Mouse (Mus musculus) ES-E14 (cell line): ENCODE measurements around the gene Twist1. TPM values are rescaled to one million over a fixed set of nuclear protein-coding genes. Genes with fewer than 3 reads are reported as not detected.

Experiments used
- DNase-seq: peaks from one replicate; pipeline ENCODE4 v3.0.0-alpha.2; 2013; ENCODE audit warnings: low read depth, low spot score
- H3K27ac ChIP-seq: 2 replicates; pipeline ENCODE4 v1.5.1; 2012; ENCODE audit warnings: low read depth, mild to moderate bottlenecking, low read length, moderate library complexity, mixed read lengths; ENCODE audit not compliant: poor library complexity, insufficient read depth, severe bottlenecking
- H3K36me3 ChIP-seq: 2 replicates; pipeline ENCODE4 v1.6.1; 2012; ENCODE audit warnings: mild to moderate bottlenecking, low read length, moderate library complexity, mixed read lengths; ENCODE audit not compliant: control insufficient read depth, poor library complexity, insufficient read depth, severe bottlenecking
- H3K4me1 ChIP-seq, 2 experiments: fragments of 150-350 bp in 1 of 2; sonication (generic) in 1 of 2; 2 replicates each; pipeline ENCODE4 v1.6.1; 2012; ENCODE audit warnings: low read length in 2 of 2, mild to moderate bottlenecking in 1 of 2, mixed read lengths in 1 of 2; ENCODE audit not compliant: control insufficient read depth in 2 of 2, insufficient read depth in 2 of 2, poor library complexity in 1 of 2
- H3K4me3 ChIP-seq, 2 experiments: fragments of 150-350 bp in 1 of 2; sonication (generic) in 1 of 2; 2 replicates each; pipeline ENCODE4 v1.5.1; 2012; ENCODE audit warnings: low read length in 2 of 2, low read depth in 1 of 2, mild to moderate bottlenecking in 1 of 2, mixed read lengths in 1 of 2; ENCODE audit not compliant: insufficient read depth in 1 of 2, poor library complexity in 1 of 2, severe bottlenecking in 1 of 2
- H3K9ac ChIP-seq: 2 replicates; pipeline ENCODE4 v1.6.1; 2012; ENCODE audit warnings: low read depth, mild to moderate bottlenecking, low read length, mixed read lengths; ENCODE audit not compliant: poor library complexity, insufficient read depth, severe bottlenecking
- H3K9me3 ChIP-seq: fragments of 150-350 bp; sonication (generic); 2 replicates; pipeline ENCODE4 v1.6.1; 2012; ENCODE audit warnings: low read depth, mild to moderate bottlenecking, low read length; ENCODE audit not compliant: control insufficient read depth, insufficient read depth
- CHD2 ChIP-seq: IDR thresholded peaks from 2 replicates; pipeline ENCODE4 v1.6.1; 2014; ENCODE audit warnings: mild to moderate bottlenecking, low read depth, low read length, inconsistent platforms
- HCFC1 ChIP-seq: IDR thresholded peaks from 2 replicates; pipeline ENCODE4 v1.6.1; 2012; ENCODE audit warnings: low read length, inconsistent platforms, borderline replicate concordance; ENCODE audit not compliant: insufficient read depth
- MAFK ChIP-seq: IDR thresholded peaks from 2 replicates; pipeline ENCODE4 v1.6.1; 2014; ENCODE audit warnings: mild to moderate bottlenecking, low read depth, low read length, inconsistent platforms; ENCODE audit not compliant: insufficient read depth
- ZC3H11A ChIP-seq: IDR thresholded peaks from 2 replicates; pipeline ENCODE4 v1.6.1; 2012; ENCODE audit warnings: low read depth, mild to moderate bottlenecking, inconsistent platforms, low read length, borderline replicate concordance
- ZNF384 ChIP-seq: IDR thresholded peaks from 2 replicates; pipeline ENCODE4 v1.6.1; 2012; ENCODE audit warnings: low read depth, low read length, inconsistent platforms
- in situ Hi-C, 2 experiments: fragments of 600-800 bp; cut with MboI; formaldehyde crosslinking; loops; one replicate each; pipeline ENCODE4 v1.15.1; 2025; ENCODE audit warnings: low sequenced_read_pairs in 2 of 2, inconsistent platforms in 1 of 2; ENCODE audit not compliant: unreplicated experiment in 2 of 2
- total RNA-seq: library from RNA; depleted of rRNA; stranded (reverse); fragments of 300-350 nt; gene quantifications from 2 replicates; pipeline ENCODE4 v1.2.3, GENCODE M21; 2012

The Twist1 gene
- total RNA-seq, 1 experiment: 6.8 TPM

GRCm38 (mm10) chr12:33952843-33953242 lies 4.6 kb upstream of the Twist1 start:
- no peak overlapping the region for H3K4me3 ChIP-seq
- no peaks in the 10 kb centered on the region for H3K9me3 ChIP-seq
- no peaks in the 10 kb centered on the region for H3K36me3 ChIP-seq
- DNase-seq: no peak
- 0 out of 4 replicates have a peak, but pooled peaks cover 0 to 4% of the 10 kb centered on the region in 2 experiments for H3K4me1 ChIP-seq
- TF ChIP-seq ZNF384 (no peak), MAFK (no peak), HCFC1 (no peak), ZC3H11A (no peak), CHD2 (no peak)
- H3K9ac ChIP-seq: no peak overlapping the region
- in situ Hi-C loops: no loop called here
- H3K27ac ChIP-seq: no peak overlapping the region

GRCm38 (mm10) chr12:33954931-33955565 lies 2.4 kb upstream of the Twist1 start:
- no peaks in the 10 kb centered on the region for H3K9me3 ChIP-seq
- peaks cover 0 to 4% of the 10 kb centered on the region in 2 experiments; a peak in 1 of 4 replicates for H3K4me1 ChIP-seq
- no peak overlapping the region for H3K27ac ChIP-seq
- DNase-seq: no peak
- H3K36me3 ChIP-seq: no peaks in the 10 kb centered on the region
- no peak overlapping the region for H3K9ac ChIP-seq
- no peak overlapping the region for H3K4me3 ChIP-seq
- no peak for TF ChIP-seq ZNF384
- no peak for TF ChIP-seq ZC3H11A
- no peak for TF ChIP-seq HCFC1
- no peak for TF ChIP-seq CHD2
- TF ChIP-seq MAFK: no peak
- in situ Hi-C loops: no loop called here

- peaks cover 0 to 4% of the 10 kb centered on the region in 2 experiments; a peak in 1 of 4 replicates for H3K4me1 ChIP-seq
- no peak overlapping the region for H3K9ac ChIP-seq
- TF ChIP-seq CHD2 (no peak), MAFK (peak; percentile 62; the same call in 1 of the 2 replicates), HCFC1 (no peak), ZC3H11A (no peak), ZNF384 (no peak)
- no peak overlapping the region for H3K27ac ChIP-seq
- H3K9me3 ChIP-seq: no peaks in the 10 kb centered on the region
- peak; percentile 20 for DNase-seq
- peak overlapping the region in 1 of 2 experiments; percentile 33; a peak in 1 of 4 replicates for H3K4me3 ChIP-seq
- no peaks in the 10 kb centered on the region for H3K36me3 ChIP-seq
- in situ Hi-C loops: no loop called here
These were observed 1.7 kb upstream of the Twist1 start for GRCm38 (mm10) chr12:33955606-33956295.

GRCm38 (mm10) chr12:33956576-33957399 lies 683 bp upstream of the Twist1 start:
- TF ChIP-seq ZNF384 (0 out of 2 replicates have a peak, but pooled peaks have one; percentile 15), ZC3H11A (no peak), CHD2 (no peak), HCFC1 (no peak)
- Histone ChIP-seq H3K4me1 (peaks cover 0 to 4% of the 10 kb centered on the region in 2 experiments; a peak in 1 of 4 replicates), H3K9ac (no peak overlapping the region), H3K9me3 (no peaks in the 10 kb centered on the region), H3K36me3 (no peaks in the 10 kb centered on the region), H3K4me3 (peak overlapping the region; percentile 57 to 81), H3K27ac (no peak overlapping the region)
- peak; percentile 8 for DNase-seq
- in situ Hi-C loops: no loop called here
